Mouse (Mus musculus): Measurements from ENCODE around the gene Rpl26. TPM values are rescaled to one million over a fixed set of nuclear protein-coding genes. Genes with fewer than 3 reads are reported as not detected.

Rpl26 gene
- polyA plus RNA-seq, 1 experiment from 2014 or later: 869 TPM

GRCm38 (mm10) chr11:68871277-68871676, 30.1 kb upstream of the Rpl26 start:
- Histone ChIP-seq H3K36me3 (no peaks in the 10 kb centered on the region), H3K9me3 (no peaks in the 10 kb centered on the region), H3K4me3 (no peak overlapping the region), H3K4me1 (peaks cover 10% of the 10 kb centered on the region; the same call in 1 of the 2 replicates), H3K27ac (0 out of 2 replicates have a peak overlapping the region, but pooled peaks have one; percentile 53), H3K27me3 (ENCODE audit: insufficient read depth, poor library complexity, severe bottlenecking) (no peaks in the 10 kb centered on the region)
- no peak for DNase-seq (ENCODE audit: low spot score)
- 65% methylated on average over 9 of the region's 9 CpGs for WGBS

GRCm38 (mm10) chr11:68871748-68872147, 29.6 kb upstream of the Rpl26 start, which contains the start of gene Ndel1:
Gene Ndel1 (minus strand): TSS chr11:68871858.
- no peaks in the 10 kb centered on the region for H3K27me3 ChIP-seq (ENCODE audit: insufficient read depth, poor library complexity, severe bottlenecking)
- H3K27ac ChIP-seq: peak within 1 kb of the TSS; percentile 53; the same call in 1 of the 2 replicates
- no peak within 1 kb of the TSS for H3K4me3 ChIP-seq
- WGBS: 48% methylated on average over 6 of the region's 6 CpGs
- DNase-seq (ENCODE audit: low spot score): no peak
- H3K9me3 ChIP-seq: no peaks in the 10 kb centered on the region
- peaks cover 7% of the 10 kb centered on the region; the same call in 1 of the 2 replicates for H3K4me1 ChIP-seq
- no peaks in the 10 kb centered on the region for H3K36me3 ChIP-seq

DNA sequence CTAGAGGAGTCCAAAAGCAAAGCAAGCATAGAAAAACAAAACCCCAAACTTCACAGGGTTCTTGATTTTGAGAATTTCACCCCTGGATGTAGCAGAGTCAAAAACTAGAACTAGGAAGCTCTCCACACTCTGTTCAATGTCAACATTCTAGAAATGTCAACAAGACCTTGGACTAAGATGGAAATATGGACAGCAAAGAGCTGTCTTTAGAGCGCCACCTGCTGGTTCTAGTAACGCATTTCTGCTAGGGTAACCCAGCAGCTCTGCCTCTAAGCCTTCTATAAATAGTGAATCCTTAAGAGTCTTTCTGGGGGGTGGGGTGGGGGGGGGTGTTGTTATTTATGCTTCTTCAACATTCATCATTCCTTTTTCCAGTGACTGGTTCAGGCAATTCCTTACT, 26.5 kb upstream of the Rpl26 start:
- no peak overlapping the region for H3K27ac ChIP-seq
- H3K4me1 ChIP-seq: peaks cover 7% of the 10 kb centered on the region; the same call in 1 of the 2 replicates
- no peaks in the 10 kb centered on the region for H3K27me3 ChIP-seq (ENCODE audit: insufficient read depth, poor library complexity, severe bottlenecking)
- H3K4me3 ChIP-seq: no peak overlapping the region
- 0% methylated on average over 2 of the region's 2 CpGs for WGBS
- H3K9me3 ChIP-seq: no peaks in the 10 kb centered on the region
- no peaks in the 10 kb centered on the region for H3K36me3 ChIP-seq
- no peak for DNase-seq (ENCODE audit: low spot score)

GRCm38 (mm10) chr11:68878811-68879210, 22.6 kb upstream of the Rpl26 start:
- Histone ChIP-seq H3K36me3 (no peaks in the 10 kb centered on the region), H3K27ac (no peak overlapping the region), H3K9me3 (no peaks in the 10 kb centered on the region), H3K4me3 (no peak overlapping the region), H3K4me1 (peaks cover 5% of the 10 kb centered on the region), H3K27me3 (ENCODE audit: insufficient read depth, poor library complexity, severe bottlenecking) (no peaks in the 10 kb centered on the region)
- no peak for DNase-seq (ENCODE audit: low spot score)
- 75% methylated on average over 5 of the region's 5 CpGs for WGBS

- no peaks in the 10 kb centered on the region for H3K36me3 ChIP-seq
- no peaks in the 10 kb centered on the region for H3K27me3 ChIP-seq (ENCODE audit: insufficient read depth, poor library complexity, severe bottlenecking)
- WGBS: 20% methylated on average over 14 of the region's 14 CpGs
- no peak overlapping the region for H3K4me3 ChIP-seq
- no peaks in the 10 kb centered on the region for H3K9me3 ChIP-seq
- no peak for DNase-seq (ENCODE audit: low spot score)
- H3K27ac ChIP-seq: no peak overlapping the region
- H3K4me1 ChIP-seq: peaks cover 5% of the 10 kb centered on the region
These were observed 19.3 kb upstream of the Rpl26 start for GRCm38 (mm10) chr11:68882107-68882506.

DNA sequence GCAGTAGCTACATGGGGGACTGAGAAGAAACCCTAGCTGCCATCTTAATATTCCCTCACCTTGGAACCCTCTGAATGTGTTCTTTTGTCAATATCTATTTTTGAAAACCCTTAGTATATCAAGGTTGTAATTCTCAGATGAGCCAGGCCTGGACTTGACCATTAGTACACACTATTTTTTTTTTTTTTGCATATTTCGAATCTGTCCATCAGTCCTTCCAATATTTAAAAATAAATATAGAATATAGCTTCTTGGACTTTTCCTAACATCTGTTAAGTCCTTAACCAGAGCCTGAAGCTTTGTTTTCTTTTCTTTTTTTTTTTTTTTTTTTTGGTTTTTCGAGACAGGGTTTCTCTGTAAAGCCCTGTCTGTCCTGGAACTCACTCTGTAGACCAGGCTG, 17.5 kb upstream of the Rpl26 start:
- no peak for DNase-seq (ENCODE audit: low spot score)
- Histone ChIP-seq H3K27ac (no peak overlapping the region), H3K4me1 (peaks cover 5% of the 10 kb centered on the region), H3K9me3 (no peaks in the 10 kb centered on the region), H3K27me3 (ENCODE audit: insufficient read depth, poor library complexity, severe bottlenecking) (no peaks in the 10 kb centered on the region), H3K36me3 (no peaks in the 10 kb centered on the region), H3K4me3 (no peak overlapping the region)
- WGBS: 71% methylated on average over 2 of the region's 2 CpGs

DNA sequence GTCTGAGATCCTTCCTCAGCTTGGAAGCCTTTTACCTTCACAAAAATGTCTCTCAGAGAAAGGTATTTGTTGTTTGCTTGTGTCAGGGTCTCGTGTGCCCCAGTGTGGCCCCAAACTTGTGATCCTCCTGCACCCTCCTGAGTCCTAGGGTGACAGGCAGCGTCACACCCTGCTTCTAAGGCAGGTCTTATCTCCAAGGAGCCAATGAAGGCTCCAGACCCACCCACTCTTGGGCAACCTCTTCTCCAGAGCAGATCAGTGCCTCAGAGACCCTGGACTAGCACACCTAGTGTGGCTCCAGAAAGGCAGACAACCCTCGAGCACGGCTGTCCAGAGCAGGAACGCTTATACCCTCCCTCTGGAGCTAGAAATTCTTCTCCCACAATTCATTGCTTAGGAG, 17.0 kb upstream of the Rpl26 start:
- Histone ChIP-seq H3K27ac (no peak overlapping the region), H3K9me3 (no peaks in the 10 kb centered on the region), H3K4me1 (peaks cover 5% of the 10 kb centered on the region), H3K36me3 (no peaks in the 10 kb centered on the region), H3K4me3 (no peak overlapping the region), H3K27me3 (ENCODE audit: insufficient read depth, poor library complexity, severe bottlenecking) (no peaks in the 10 kb centered on the region)
- WGBS: 56% methylated on average over 5 of the region's 5 CpGs
- no peak for DNase-seq (ENCODE audit: low spot score)

- no peaks in the 10 kb centered on the region for H3K27me3 ChIP-seq (ENCODE audit: insufficient read depth, poor library complexity, severe bottlenecking)
- WGBS: 73% methylated on average over 5 of the region's 5 CpGs
- H3K4me3 ChIP-seq: no peak overlapping the region
- DNase-seq (ENCODE audit: low spot score): no peak
- H3K27ac ChIP-seq: no peak overlapping the region
- no peaks in the 10 kb centered on the region for H3K9me3 ChIP-seq
- H3K36me3 ChIP-seq: no peaks in the 10 kb centered on the region
- H3K4me1 ChIP-seq: peaks cover 5% of the 10 kb centered on the region
These were observed 15.3 kb upstream of the Rpl26 start for GRCm38 (mm10) chr11:68886091-68886490.

DNA sequence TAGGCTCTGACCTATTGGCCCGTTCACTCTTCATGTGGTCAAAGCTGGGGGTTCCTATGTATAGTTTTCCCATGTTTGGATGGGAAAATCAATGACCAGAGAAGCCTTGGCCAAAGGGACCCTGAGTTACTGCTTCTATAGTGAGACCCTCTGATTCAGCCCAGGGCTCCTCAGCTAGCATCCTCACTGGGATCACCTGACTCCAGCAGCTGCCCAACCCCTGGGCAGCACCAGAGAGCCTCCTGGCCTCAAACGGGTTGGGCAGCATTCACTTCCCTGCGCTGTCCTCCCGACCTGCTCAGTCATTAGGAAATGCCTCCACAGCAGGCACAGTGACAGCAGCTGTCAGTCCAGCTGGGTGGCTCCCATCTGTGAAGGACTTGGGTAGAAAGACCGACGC, 13.1 kb upstream of the Rpl26 start, which contains the start of gene Rnf222:
TSS of gene Rnf222 (plus strand) at position 301 of the 400 bp plus-strand sequence.
- H3K27ac ChIP-seq: no peak within 1 kb of the TSS
- peaks cover 7% of the 10 kb centered on the region; the same call in 1 of the 2 replicates for H3K27me3 ChIP-seq (ENCODE audit: insufficient read depth, poor library complexity, severe bottlenecking)
- no peaks in the 10 kb centered on the region for H3K36me3 ChIP-seq
- H3K4me1 ChIP-seq: peaks cover 15% of the 10 kb centered on the region
- no peak within 1 kb of the TSS for H3K4me3 ChIP-seq
- no peaks in the 10 kb centered on the region for H3K9me3 ChIP-seq
- DNase-seq (ENCODE audit: low spot score): no peak
- 36% methylated on average over 6 of the region's 6 CpGs for WGBS

DNA sequence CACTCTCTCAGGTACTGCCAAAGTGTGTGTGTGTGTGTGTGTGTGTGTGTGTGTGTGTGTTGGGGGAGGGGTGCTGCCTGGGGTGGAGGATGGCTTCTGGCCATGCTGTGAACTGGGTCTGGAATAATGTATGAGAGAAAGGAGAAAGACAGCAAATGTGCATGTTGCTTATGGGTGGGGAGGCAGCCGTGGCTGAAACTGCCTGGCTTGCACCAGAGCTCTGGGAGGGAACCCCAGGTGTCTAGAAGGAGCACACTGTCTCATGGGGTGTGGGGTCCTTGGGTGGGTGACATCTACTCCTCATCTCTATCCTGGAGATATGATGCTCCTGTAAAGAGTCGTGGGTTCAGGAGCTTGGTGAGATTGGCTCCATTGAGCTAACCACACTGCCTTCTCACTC, 12.7 kb upstream of the Rpl26 start:
- Histone ChIP-seq H3K4me3 (no peak overlapping the region), H3K36me3 (no peaks in the 10 kb centered on the region), H3K27ac (no peak overlapping the region), H3K27me3 (ENCODE audit: insufficient read depth, poor library complexity, severe bottlenecking) (peaks cover 7% of the 10 kb centered on the region; the same call in 1 of the 2 replicates), H3K4me1 (peaks cover 15% of the 10 kb centered on the region), H3K9me3 (no peaks in the 10 kb centered on the region)
- WGBS: 64% methylated on average over 2 of the region's 2 CpGs
- no peak for DNase-seq (ENCODE audit: low spot score)

- no peak for DNase-seq (ENCODE audit: low spot score)
- no peak overlapping the region for H3K4me3 ChIP-seq
- H3K27me3 ChIP-seq (ENCODE audit: insufficient read depth, poor library complexity, severe bottlenecking): peaks cover 10% of the 10 kb centered on the region; the same call in 1 of the 2 replicates
- 45% methylated on average over 2 of the region's 2 CpGs for WGBS
- no peaks in the 10 kb centered on the region for H3K36me3 ChIP-seq
- no peaks in the 10 kb centered on the region for H3K9me3 ChIP-seq
- no peak overlapping the region for H3K27ac ChIP-seq
- H3K4me1 ChIP-seq: peaks cover 15% of the 10 kb centered on the region
These were observed 10.8 kb upstream of the Rpl26 start for GRCm38 (mm10) chr11:68890625-68891024.

- Histone ChIP-seq H3K4me1 (peaks cover 15% of the 10 kb centered on the region), H3K9me3 (no peaks in the 10 kb centered on the region), H3K36me3 (no peaks in the 10 kb centered on the region), H3K27ac (peak overlapping the region; percentile 22; the same call in 1 of the 2 replicates), H3K4me3 (no peak overlapping the region), H3K27me3 (ENCODE audit: insufficient read depth, poor library complexity, severe bottlenecking) (peaks cover 10% of the 10 kb centered on the region; the same call in 1 of the 2 replicates)
- no peak for DNase-seq (ENCODE audit: low spot score)
- 60% methylated on average over 5 of the region's 5 CpGs for WGBS
These were observed 9.6 kb upstream of the Rpl26 start for GRCm38 (mm10) chr11:68891823-68892222.

DNA sequence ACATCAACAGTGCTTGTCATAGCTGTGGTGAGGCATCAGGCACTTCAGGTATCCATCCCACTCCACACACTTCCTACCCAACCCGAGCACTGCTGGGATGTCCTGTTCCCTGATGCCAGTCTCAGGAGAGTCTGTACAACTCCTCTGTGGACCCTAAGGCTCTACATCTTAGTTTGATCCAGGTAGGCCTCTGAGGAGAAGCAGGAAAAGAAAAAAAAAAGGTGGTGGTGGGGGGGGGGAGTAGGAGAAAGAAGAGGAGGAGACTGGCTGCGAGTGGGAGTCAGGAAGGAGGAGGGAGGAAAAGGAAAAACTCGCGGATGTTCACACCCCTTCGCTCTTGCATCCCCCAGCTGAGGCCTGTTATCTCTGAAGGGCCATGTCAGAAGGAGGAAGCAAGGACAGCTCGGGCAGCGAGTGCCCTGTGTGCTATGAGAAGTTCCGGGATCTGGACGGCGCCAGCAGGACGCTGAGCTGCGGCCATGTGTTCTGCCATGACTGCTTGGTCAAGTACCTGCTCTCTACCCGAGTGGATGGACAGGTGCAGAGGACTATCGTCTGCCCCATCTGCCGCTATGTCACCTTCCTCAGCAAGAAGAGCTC, 9.1 kb upstream of the Rpl26 start:
- Histone ChIP-seq H3K27ac (peak overlapping the region; percentile 77), H3K4me1 (peaks cover 15% of the 10 kb centered on the region), H3K4me3 (peak overlapping the region; percentile 29), H3K27me3 (ENCODE audit: insufficient read depth, poor library complexity, severe bottlenecking) (peaks cover 10% of the 10 kb centered on the region; the same call in 1 of the 2 replicates), H3K9me3 (no peaks in the 10 kb centered on the region), H3K36me3 (no peaks in the 10 kb centered on the region)
- WGBS: 51% methylated on average over 14 of the region's 15 CpGs
- DNase-seq (ENCODE audit: low spot score): no peak
